Mouse (Mus musculus): ENCODE measurements at regions not wholly inside any gene's neighbourhood (a gene's known extent, or its start where the extent isn't known, plus 50 kb on each side); places are given as distances from the start of the nearest gene placed in this dataset.
"Not testable (repeated sequence)": the region's sequence is repeated elsewhere in the genome, so short reads cannot be mapped to it uniquely, and the experiment has no call there.

DNA sequence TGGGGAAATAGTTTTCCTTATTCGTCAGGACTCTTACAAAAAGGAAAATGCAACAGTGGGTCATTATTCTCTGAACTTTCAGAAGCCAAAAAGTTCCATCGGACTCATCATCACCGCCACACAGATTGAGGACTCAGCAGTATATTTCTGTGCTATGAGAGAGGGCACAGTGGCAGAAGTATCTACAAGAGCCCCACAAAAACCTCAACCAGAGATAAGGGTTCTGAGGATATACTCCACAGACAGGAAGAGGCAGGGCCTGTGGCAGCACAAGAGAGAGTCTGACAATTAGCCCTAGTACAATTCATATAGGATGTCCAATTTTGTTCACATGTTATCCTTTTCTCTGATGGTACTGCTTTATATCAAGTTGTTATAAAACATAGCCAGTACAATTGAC is 855.9 kb upstream of the Olfr1507 start:
- not testable (repeated sequence) for DNase-seq; H3K4me3 ChIP-seq (replicated peaks; ENCODE audit: extremely low read depth, low read depth, low read length); H3K4me1 ChIP-seq (ENCODE audit: control insufficient read depth, insufficient read depth, low read length)
- 74% methylated on average over 3 of the region's 3 CpGs for WGBS

DNA sequence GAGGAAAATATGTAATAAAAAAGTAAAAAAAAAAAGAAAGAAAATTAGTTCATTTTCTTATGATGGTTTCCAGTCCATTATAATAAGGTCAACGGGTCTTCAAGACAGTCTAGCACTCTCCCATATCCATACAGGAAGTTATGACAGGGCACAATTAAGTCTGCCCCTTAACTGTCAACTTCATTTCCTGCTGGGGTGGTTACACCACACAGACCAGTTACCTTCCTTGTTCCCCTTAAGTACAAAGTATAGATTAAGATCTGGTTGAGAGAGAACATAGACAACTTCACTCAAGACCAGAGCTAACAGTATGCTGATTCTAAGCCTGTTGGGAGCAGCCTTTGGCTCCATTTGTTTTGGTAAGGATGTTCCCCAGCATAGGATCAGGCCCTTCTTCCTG is 855.2 kb upstream of the Olfr1507 start:
- 47% methylated on average over 1 of the region's 1 CpGs for WGBS
- not testable (repeated sequence) for DNase-seq; H3K4me1 ChIP-seq (ENCODE audit: control insufficient read depth, insufficient read depth, low read length); H3K4me3 ChIP-seq (replicated peaks; ENCODE audit: extremely low read depth, low read depth, low read length)

DNA sequence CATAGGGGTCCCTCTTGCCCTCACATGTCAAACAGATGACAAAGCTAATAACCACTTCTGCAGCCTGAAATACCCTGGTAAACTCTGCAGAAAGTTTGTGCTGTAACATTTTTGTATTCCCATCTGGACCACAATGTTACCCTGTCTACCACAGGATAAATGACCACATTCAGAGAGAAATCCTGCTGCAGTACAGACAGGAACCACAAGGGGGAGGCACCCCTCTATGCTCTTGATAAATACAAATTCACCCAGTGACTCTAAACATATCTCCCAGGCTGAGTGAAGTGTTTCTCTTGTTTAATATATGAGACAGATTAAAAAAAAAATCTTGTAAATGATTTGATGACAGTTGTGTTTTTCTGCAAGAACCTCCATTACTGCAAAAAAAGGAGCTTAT is 853.6 kb upstream of the Olfr1507 start:
- not testable (repeated sequence) for DNase-seq; H3K4me3 ChIP-seq (replicated peaks; ENCODE audit: extremely low read depth, low read depth, low read length)

DNA sequence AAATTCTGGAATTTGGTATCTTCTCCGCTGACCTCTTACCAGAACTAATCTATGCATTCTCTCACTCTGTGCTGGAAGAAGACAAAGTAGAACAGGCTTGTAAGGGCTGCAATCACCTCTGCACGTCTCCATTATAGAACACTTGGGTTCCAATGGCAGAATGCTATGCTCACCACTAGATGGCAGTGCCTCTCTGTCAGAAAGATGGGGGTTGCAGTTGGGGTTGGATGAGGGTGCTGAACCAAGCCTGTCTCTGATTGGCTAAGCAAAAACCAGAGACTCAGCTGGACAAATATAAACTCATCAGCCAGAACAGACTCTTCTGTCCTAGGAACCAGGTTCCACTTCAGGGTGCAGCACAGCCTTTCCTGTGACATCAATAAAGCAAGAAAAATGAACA is 850.0 kb upstream of the Olfr1507 start:
- not testable (repeated sequence) for DNase-seq; H3K4me1 ChIP-seq (ENCODE audit: control insufficient read depth, insufficient read depth, low read length); H3K4me3 ChIP-seq (replicated peaks; ENCODE audit: extremely low read depth, low read depth, low read length)
- WGBS, result 27% methylated on average over 2 of the region's 2 CpGs

More for the DNA sequence above, 853.6 kb upstream of the Olfr1507 start:
- not testable (repeated sequence) for H3K4me1 ChIP-seq (ENCODE audit: control insufficient read depth, insufficient read depth, low read length)

DNA sequence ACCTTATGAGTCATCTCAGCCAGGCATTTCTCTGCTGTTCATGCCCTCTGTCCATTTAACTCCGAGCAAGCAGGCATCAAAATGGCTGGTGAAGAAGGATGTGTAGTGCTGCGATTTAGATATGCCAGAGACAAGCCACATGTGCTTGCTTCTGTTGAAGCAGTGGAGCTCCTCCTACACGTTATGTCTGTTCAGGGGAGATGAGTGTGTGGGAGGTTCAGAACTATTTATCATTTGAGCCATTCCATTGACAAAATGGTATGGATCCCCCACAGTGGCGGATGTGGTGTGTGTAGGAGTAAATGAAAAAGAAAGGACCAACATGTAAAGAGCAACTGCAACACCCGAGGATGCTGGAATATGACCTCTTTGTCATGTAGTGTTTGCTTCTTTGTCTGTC is 848.3 kb upstream of the Olfr1507 start:
- not testable (repeated sequence) for DNase-seq; H3K4me1 ChIP-seq (ENCODE audit: control insufficient read depth, insufficient read depth, low read length); H3K4me3 ChIP-seq (replicated peaks; ENCODE audit: extremely low read depth, low read depth, low read length)
- WGBS, result 50% methylated on average over 5 of the region's 5 CpGs

DNA sequence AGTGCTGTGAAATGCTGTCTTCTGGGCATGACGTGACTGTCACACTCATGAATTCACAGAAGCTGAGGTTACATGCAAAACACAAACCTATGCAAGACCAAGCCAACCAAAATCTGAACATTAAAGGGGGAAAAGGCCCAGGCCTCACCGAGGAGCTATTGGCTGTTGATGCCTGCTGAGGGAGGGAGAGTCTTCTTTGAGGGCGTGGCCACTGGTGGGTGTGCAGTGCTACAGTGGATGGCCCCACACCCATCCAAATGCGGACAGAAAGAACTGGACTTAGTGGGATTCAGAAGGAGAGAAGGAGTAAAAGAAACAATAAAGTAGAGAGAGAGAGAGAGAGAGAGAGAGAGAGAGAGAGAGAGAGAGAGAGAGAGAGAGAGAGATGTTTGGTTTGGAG is 843.6 kb upstream of the Olfr1507 start:
- WGBS, result no CpG with 5 or more reads among the region's 4 CpGs
- H3K4me3 ChIP-seq (replicated peaks; ENCODE audit: extremely low read depth, low read depth, low read length); DNase-seq; H3K4me1 ChIP-seq (ENCODE audit: control insufficient read depth, insufficient read depth, low read length): not testable (repeated sequence)

DNA sequence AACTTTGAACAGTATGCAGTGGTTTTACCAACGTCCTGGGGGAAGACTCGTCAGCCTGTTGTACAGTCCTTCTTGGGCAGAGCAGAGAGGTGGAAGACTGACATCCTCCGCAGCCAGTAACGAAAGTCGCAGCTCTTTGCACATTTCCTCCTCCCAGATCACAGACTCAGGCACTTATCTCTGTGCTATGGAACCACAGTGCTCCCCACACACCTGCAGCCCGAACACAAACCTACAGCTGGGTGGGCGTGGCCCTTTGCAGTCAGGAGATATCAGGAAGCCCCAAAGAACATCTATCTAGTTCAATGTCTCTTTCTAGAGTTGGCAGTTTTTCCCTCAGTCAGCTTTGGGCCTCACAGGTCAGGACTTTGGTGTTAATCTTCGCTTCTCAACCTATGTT is 841.9 kb upstream of the Olfr1507 start:
- DNase-seq; H3K4me1 ChIP-seq (ENCODE audit: control insufficient read depth, insufficient read depth, low read length); H3K4me3 ChIP-seq (replicated peaks; ENCODE audit: extremely low read depth, low read depth, low read length): not testable (repeated sequence)
- whole genome bisulfite sequencing, result 50% methylated on average over 4 of the region's 8 CpGs

DNA sequence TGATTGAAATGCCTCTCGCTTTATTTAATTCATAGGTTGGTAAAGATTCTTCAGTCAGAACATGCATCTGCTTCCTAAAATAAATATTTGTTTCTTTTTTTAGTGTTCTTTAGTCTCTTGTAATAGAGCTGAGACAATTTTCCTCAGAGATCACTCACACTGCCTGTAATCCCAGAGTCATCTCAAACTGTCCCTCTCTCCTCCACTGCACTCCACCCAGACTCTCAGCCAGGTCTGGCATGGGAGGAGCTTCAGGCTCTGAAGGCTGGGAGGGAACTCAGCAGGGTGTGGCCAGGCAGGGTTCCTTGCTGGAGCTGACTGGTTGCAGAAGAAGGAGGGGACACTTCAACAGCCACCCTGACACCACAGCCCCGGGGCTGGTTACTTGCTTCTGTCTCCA is 841.2 kb upstream of the Olfr1507 start:
- H3K4me3 ChIP-seq (replicated peaks; ENCODE audit: extremely low read depth, low read depth, low read length); DNase-seq; H3K4me1 ChIP-seq (ENCODE audit: control insufficient read depth, insufficient read depth, low read length): not testable (repeated sequence)
- WGBS, result 4% methylated on average over 1 of the region's 2 CpGs

DNA sequence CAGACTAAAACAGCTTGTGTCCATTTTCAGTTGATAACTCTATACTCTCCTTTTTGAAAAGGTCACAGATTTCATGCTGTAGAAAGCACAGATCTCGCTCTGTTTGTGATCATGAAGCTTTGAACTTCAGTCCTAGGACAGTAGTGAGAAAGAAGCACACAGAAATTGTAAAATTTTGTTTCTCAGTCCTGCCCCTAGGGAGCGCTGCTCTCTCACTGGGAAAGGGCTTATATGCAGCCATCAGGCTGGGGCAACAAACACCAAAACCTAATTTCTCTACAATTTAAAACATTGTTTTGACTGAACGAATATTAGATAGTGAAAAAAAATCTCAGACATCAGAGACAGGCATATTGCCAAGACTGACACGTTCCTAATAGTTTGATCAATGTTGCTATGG is 838.9 kb upstream of the Olfr1507 start:
- not testable (repeated sequence) for DNase-seq; H3K4me1 ChIP-seq (ENCODE audit: control insufficient read depth, insufficient read depth, low read length); H3K4me3 ChIP-seq (replicated peaks; ENCODE audit: extremely low read depth, low read depth, low read length)
- WGBS, result no CpG with 5 or more reads among the region's 4 CpGs

DNA sequence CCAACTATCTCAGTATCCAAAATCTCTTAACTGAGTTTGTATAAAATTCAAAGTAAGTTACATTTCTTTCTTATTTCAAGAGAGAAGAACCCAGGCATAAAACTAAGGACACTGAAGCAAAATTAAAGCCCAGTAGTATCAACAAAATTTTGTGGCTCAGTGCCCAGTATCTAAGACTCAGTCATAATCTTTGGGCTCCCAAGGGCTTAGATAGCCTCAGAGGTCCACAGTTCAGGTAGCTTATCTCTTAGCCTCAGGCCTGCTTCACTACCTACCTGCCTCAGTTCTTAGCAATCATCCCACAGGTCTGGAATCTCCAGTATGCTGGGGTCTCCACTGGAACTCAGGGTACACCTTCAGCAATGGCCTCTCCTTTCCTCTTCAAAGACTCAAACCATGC is 835.6 kb upstream of the Olfr1507 start:
- not testable (repeated sequence) for H3K4me3 ChIP-seq (replicated peaks; ENCODE audit: extremely low read depth, low read depth, low read length); DNase-seq; H3K4me1 ChIP-seq (ENCODE audit: control insufficient read depth, insufficient read depth, low read length)

DNA sequence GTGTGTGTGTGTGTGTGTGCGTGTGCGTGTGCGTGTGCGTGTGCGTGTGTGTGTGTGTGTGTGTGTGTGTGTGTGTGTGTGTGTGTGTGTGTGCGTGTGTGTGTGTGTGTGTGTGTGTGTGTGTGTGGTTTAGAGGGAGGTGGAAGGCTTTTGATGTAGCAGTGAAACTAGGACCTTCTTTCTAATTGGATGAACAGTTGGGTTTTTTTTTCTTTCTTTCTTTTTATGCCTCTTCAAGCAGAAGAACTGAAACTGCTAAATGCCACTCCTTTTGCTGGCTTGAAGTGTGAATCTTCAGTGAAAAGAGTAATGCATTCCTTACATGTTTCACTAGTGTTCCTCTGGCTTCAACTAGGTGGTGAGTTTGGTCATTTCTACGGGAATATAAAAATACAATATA is 828.8 kb upstream of the Olfr1507 start:
- not testable (repeated sequence) for H3K4me1 ChIP-seq (ENCODE audit: control insufficient read depth, insufficient read depth, low read length); H3K4me3 ChIP-seq (replicated peaks; ENCODE audit: extremely low read depth, low read depth, low read length); DNase-seq
- WGBS, result no CpG with 5 or more reads among the region's 7 CpGs

DNA sequence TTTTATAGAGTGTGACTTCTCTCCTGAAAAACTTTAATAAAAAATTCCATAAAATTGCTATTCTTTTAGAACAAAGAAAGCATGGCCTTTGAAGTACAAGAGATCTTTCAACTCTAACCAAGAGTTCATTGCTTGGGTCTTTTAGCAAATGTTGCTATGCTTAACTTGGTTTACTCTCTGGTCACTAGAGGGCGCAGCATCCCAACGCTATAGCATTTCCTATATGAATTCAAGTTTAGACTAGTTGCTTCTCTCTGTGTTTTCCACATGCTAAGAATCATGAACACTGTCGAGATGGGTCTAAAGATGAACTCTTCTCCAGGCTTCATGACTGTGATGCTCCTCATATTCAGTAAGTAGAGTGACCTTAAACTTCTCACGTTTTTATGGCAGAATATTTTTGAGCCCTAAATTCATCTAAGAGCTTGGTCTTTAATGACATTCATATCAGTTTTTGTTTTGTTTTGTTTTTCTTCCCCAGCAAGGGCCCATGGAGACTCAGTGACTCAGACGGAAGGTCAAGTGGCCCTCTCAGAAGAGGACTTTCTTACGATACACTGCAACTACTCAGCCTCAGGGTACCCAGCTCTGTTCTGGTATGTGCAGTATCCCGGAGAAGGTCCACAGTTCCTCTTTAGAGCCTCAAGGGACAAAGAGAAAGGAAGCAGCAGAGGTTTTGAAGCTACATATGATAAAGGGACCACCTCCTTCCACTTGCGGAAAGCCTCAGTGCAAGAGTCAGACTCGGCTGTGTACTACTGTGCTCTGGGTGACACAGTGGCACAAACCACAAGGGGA is 823.2 kb upstream of the Olfr1507 start:
- WGBS, result no CpG with 5 or more reads among the region's 9 CpGs
- H3K4me3 ChIP-seq (replicated peaks; ENCODE audit: extremely low read depth, low read depth, low read length); DNase-seq; H3K4me1 ChIP-seq (ENCODE audit: control insufficient read depth, insufficient read depth, low read length): not testable (repeated sequence)

DNA sequence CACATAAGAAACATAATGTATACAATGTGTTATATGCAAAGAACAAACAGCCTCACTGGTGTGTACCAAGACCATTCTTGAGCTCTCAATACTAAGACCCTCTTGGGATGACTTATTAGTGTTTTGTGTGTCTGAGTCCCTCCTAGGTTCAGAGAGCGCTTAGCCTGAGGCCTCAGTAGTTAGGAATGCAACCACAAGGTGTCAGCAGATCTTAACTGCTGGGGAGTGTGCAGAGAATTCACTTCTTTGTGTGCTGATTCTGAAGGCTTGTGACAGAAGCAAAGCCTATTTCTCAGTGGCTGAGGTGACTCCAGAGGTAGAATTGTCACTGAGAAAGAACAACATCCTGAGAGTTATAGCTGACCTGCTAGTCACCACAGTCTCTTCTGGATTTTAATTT is 816.9 kb upstream of the Olfr1507 start:
- not testable (repeated sequence) for DNase-seq; H3K4me1 ChIP-seq (ENCODE audit: control insufficient read depth, insufficient read depth, low read length); H3K4me3 ChIP-seq (replicated peaks; ENCODE audit: extremely low read depth, low read depth, low read length)
- 24% methylated on average over 1 of the region's 1 CpGs for whole genome bisulfite sequencing

DNA sequence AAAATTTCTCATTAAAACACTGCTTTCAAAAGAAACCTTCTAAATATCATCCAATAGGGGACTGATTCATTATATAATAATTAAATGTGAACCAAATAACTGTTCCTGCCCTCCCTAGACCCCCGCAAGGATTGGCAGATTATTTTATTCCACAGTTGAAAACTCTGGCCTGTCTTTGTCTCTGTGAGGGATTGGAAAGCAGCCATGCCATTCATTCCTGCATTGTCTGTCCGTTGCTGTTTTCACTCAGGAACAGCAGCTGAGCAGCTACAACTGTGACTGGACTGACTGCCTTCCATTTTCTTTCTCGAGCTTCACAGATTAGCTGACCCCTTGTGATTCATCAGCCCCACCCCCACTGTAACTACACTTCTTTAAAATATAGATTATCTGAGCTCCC is 807.6 kb upstream of the Olfr1507 start:
- no CpG with 5 or more reads among the region's 3 CpGs for WGBS
- not testable (repeated sequence) for H3K4me3 ChIP-seq (replicated peaks; ENCODE audit: extremely low read depth, low read depth, low read length); DNase-seq; H3K4me1 ChIP-seq (ENCODE audit: control insufficient read depth, insufficient read depth, low read length)

DNA sequence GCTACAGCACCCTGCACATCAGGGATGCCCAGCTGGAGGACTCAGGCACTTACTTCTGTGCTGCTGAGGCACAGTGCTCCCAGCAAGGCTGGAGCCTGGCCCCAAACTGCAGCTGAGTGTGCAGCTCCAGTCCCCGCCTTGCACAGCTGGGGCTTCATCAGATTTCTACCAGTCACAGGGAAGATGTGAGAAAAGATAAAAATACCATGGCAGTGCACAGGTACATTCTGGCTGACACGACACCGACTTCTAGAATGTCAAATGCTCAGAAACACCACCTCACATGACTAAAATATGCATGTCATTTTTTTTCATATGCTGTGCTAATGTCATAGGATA is 806.9 kb upstream of the Olfr1507 start:
- WGBS, result no CpG with 5 or more reads among the region's 3 CpGs
- not testable (repeated sequence) for H3K4me1 ChIP-seq (ENCODE audit: control insufficient read depth, insufficient read depth, low read length); H3K4me3 ChIP-seq (replicated peaks; ENCODE audit: extremely low read depth, low read depth, low read length); DNase-seq

DNA sequence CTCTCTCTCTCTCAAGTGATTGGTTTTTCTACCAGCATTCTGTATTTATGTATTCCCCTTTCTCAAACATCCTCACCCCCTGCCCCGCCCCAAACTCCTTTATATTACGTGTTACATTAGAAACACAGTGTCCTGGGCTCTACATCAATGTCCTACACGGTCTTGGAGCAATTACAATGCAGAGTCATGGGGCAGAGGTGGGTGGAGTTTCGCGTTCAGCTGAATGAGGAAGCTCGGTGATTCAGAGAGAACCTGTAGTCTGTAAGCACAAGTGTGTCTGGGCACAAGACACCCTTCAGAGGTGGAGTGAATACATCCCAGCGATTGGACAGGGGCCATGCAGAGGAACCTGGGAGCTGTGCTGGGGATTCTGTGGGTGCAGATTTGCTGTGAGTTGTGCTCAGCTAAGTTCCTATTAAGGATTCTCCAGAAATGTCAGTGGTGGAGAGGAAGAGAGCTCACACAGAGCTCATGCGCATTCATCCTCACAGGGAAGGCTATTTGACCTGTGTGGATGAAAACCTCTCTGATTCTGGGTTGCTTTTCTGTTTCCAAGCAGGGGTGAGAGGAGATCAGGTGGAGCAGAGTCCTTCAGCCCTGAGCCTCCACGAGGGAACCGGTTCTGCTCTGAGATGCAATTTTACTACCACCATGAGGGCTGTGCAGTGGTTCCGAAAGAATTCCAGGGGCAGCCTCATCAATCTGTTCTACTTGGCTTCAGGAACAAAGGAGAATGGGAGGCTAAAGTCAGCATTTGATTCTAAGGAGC is 806.4 kb upstream of the Olfr1507 start:
- H3K4me1 ChIP-seq (ENCODE audit: control insufficient read depth, insufficient read depth, low read length); DNase-seq; H3K4me3 ChIP-seq (replicated peaks; ENCODE audit: extremely low read depth, low read depth, low read length): not testable (repeated sequence)
- WGBS, result no CpG with 5 or more reads among the region's 11 CpGs
